Mouse (Mus musculus) heart, embryonic 10.5 days (tissue): ENCODE measurements around the gene Pfkfb2. TPM values are rescaled to one million over a fixed set of nuclear protein-coding genes. Genes with fewer than 3 reads are reported as not detected.

Experiments used
- DNase-seq: peaks from one replicate; pipeline ENCODE4 v3.0.0-alpha.2; 2017; ENCODE audit warnings: low spot score
- H3K27ac ChIP-seq: fragments of 300-500 bp; sonication (generic); 2 replicates; pipeline ENCODE4 v1.5.1; 2016; ENCODE audit warnings: mild to moderate bottlenecking
- H3K27me3 ChIP-seq: fragments of 300-500 bp; sonication (generic); 2 replicates; pipeline ENCODE4 v1.6.1; 2016; ENCODE audit warnings: mild to moderate bottlenecking; ENCODE audit not compliant: poor library complexity, insufficient read depth, severe bottlenecking
- H3K36me3 ChIP-seq: fragments of 300-500 bp; sonication (generic); 2 replicates; pipeline ENCODE4 v1.6.1; 2016; ENCODE audit warnings: mild to moderate bottlenecking, moderate library complexity
- H3K4me1 ChIP-seq: fragments of 300-500 bp; sonication (generic); 2 replicates; pipeline ENCODE4 v1.6.1; 2016; ENCODE audit warnings: mild to moderate bottlenecking
- H3K4me3 ChIP-seq: fragments of 300-500 bp; sonication (generic); 2 replicates; pipeline ENCODE4 v1.5.1; 2016; ENCODE audit warnings: mild to moderate bottlenecking, moderate library complexity
- H3K9me3 ChIP-seq: fragments of 300-500 bp; sonication (generic); 2 replicates; pipeline ENCODE4 v1.6.1; 2016; ENCODE audit warnings: mild to moderate bottlenecking, moderate library complexity
- polyA plus RNA-seq: library from polyadenylated mRNA; unstranded; fragments of >200 nt; fragmentation: Nextera tagmentation; extraction: Ambion mirVana; gene quantifications from 2 replicates; pipeline ENCODE4 v1.2.1, GENCODE M21; 2016

Gene Pfkfb2
- polyA plus RNA-seq, 1 experiment from 2014 or later, result 5.0 TPM

- DNase-seq, result no peak
Measured at GRCm38 (mm10) chr1:130640967-130641366, 88.1 kb downstream of the Pfkfb2 start.

More at GRCm38 (mm10) chr1:130640967-130641366, 88.1 kb downstream of the Pfkfb2 start:
- Histone ChIP-seq H3K27ac (no peak overlapping the region), H3K27me3 (no peaks in the 10 kb centered on the region), H3K4me3 (no peak overlapping the region), H3K36me3 (no peaks in the 10 kb centered on the region), H3K4me1 (no peaks in the 10 kb centered on the region), H3K9me3 (no peaks in the 10 kb centered on the region)

Other genes with a start within 250 kb of the Pfkfb2 start
- not detected in 2 replicates for gene Zp3r, start 99.6 kb downstream of the Pfkfb2 start, polyA plus RNA-seq
- not detected in 2 replicates for gene C4bp, start 67.6 kb downstream of the Pfkfb2 start, polyA plus RNA-seq
- gene Gm29427, start 13.5 kb downstream of the Pfkfb2 start, polyA plus RNA-seq, result not detected in 2 replicates
- gene Yod1, start 11.9 kb downstream of the Pfkfb2 start, polyA plus RNA-seq, result 8.6 and 10.1 TPM in 2 replicates
- gene AA986860, start 2.7 kb upstream of the Pfkfb2 start, polyA plus RNA-seq, result 0.67 and 1.1 TPM in 2 replicates
- 0.18 TPM in 1 of 2 replicates, not detected in the other for gene Fcamr, start 71.6 kb upstream of the Pfkfb2 start, polyA plus RNA-seq
- not detected in 2 replicates for gene Pigr, start 97.4 kb upstream of the Pfkfb2 start, polyA plus RNA-seq
- gene Fcmr, start 136.4 kb upstream of the Pfkfb2 start, polyA plus RNA-seq, result 2.7 and 2.8 TPM in 2 replicates
- gene Il24, start 158.2 kb upstream of the Pfkfb2 start, polyA plus RNA-seq, result not detected in 2 replicates
- not detected in 2 replicates for gene Il20, start 182.2 kb upstream of the Pfkfb2 start, polyA plus RNA-seq
- gene Il19, start 210.9 kb upstream of the Pfkfb2 start, polyA plus RNA-seq, result 0.13 and 0.22 TPM in 2 replicates